Mouse (Mus musculus) layer of hippocampus, adult 2 months (tissue): ENCODE data around the gene Ift74. TPM values are rescaled to one million over a fixed set of nuclear protein-coding genes. Genes with fewer than 3 reads are reported as not detected.

Source experiments
- DNase-seq, 2 experiments: peaks; one replicate each; pipeline ENCODE4 v3.0.0; 2022; ENCODE audit warnings: low spot score in 2 of 2
- H3K27ac ChIP-seq: fragments of 200-600 bp; 2 replicates; pipeline ENCODE4 v1.8.1; 2022
- H3K4me3 ChIP-seq: fragments of 200-600 bp; 2 replicates; pipeline ENCODE4 v1.8.1; 2022; ENCODE audit warnings: mild to moderate bottlenecking
- CTCF ChIP-seq: fragments of 200-600 bp; conservative IDR thresholded peaks from 2 replicates; pipeline ENCODE4 v1.8.1; 2022; ENCODE audit warnings: antibody characterized with exemption, mild to moderate bottlenecking, moderate library complexity
- microRNA-seq, 2 experiments: library from miRNA; unstranded; fragments of <30 nt; microRNA quantifications; one replicate each; pipeline ENCODE4 v1.2.0; 2021
- total RNA-seq, 2 experiments: library from RNA; stranded (reverse); gene quantifications; 2 replicates each; pipeline ENCODE4 v1.2.3; 2021

The Ift74 gene
- total RNA-seq, 2 experiments from 2014 or later, result 26.0 to 28.4 TPM

- no peak for DNase-seq
- Histone ChIP-seq H3K27ac (no peak overlapping the region), H3K4me3 (no peak overlapping the region)
- TF ChIP-seq CTCF, result no peak
Observed at GRCm38 (mm10) chr4:94715166-94715565, 100.9 kb downstream of the Ift74 start.

- Histone ChIP-seq H3K4me3 (no peak overlapping the region), H3K27ac (no peak overlapping the region)
- no peak for DNase-seq
- no peak for TF ChIP-seq CTCF
Observed at GRCm38 (mm10) chr4:94725799-94726198, 111.5 kb downstream of the Ift74 start.

GRCm38 (mm10) chr4:94732721-94733120 is 118.4 kb downstream of the Ift74 start:
- no peak overlapping the region for H3K4me3 ChIP-seq
- no peak overlapping the region for H3K27ac ChIP-seq
- no peak for DNase-seq
- no peak for TF ChIP-seq CTCF

- no peak for DNase-seq
- no peak for TF ChIP-seq CTCF
- no peak overlapping the region for H3K4me3 ChIP-seq
- no peak overlapping the region for H3K27ac ChIP-seq
Observed at GRCm38 (mm10) chr4:94737326-94738295, 123.3 kb downstream of the Ift74 start.

- Histone ChIP-seq H3K27ac (peak within 1 kb of the TSS; percentile 70; the same call in 1 of the 2 replicates), H3K4me3 (peak within 1 kb of the TSS; percentile 35)
- no peak for TF ChIP-seq CTCF
Observed at GRCm38 (mm10) chr4:94738838-94739731, 124.8 kb downstream of the Ift74 start, which contains the start of gene Tek. Tek (plus strand) TSS chr4:94739289.

GRCm38 (mm10) chr4:94741824-94742223 is 127.5 kb downstream of the Ift74 start:
- H3K4me3 ChIP-seq, result peak overlapping the region; percentile 1; the same call in 1 of the 2 replicates
- no peak for DNase-seq
- TF ChIP-seq CTCF, result no peak
- H3K27ac ChIP-seq, result no peak overlapping the region

More at GRCm38 (mm10) chr4:94738838-94739731, 124.8 kb downstream of the Ift74 start, which contains the start of gene Tek:
- no peak for DNase-seq

Small RNAs within 50 kb of the gene (microRNA-seq; reads per million reads assigned to microRNA genes)
- 1,831 to 2,091 reads per million in 2 experiments for gene Mir872

Other genes with a start within 250 kb of the Ift74 start
- not detected for gene Gm10306, start 57.9 kb upstream of the Ift74 start, total RNA-seq
- gene Caap1, start 57.7 kb upstream of the Ift74 start, total RNA-seq, result 10 to 100 TPM; 11.1 to 11.9 TPM
- 10 to 100 TPM; 43.4 to 47.6 TPM for gene Plaa, start 11.2 kb upstream of the Ift74 start, total RNA-seq
- gene Lrrc19, start 35.7 kb downstream of the Ift74 start, total RNA-seq, result not detected
- gene Tek, start 124.8 kb downstream of the Ift74 start, total RNA-seq, result 1 to 10 TPM; 7.6 to 9.2 TPM